20 mouse cellular contexts compared by ENCODE assay signal in genomic region chr9:86984583-86984982, GRCm38 (mm10). TPM values are rescaled to one million over a fixed set of nuclear protein-coding genes. Genes with fewer than 3 reads are reported as not detected.
"Had no signal": no experiment of that assay in that cellular context is flagged by ENCODE, and none has a peak within 500 bp of the region (broad histone marks: within the 10 kb centered on the region; RNA-seq: fewer than 3 reads in every experiment).

No protein-coding gene starts in this region.

- H3K4me1 ChIP-seq: neural tube, embryonic 15.5 days; stomach, embryonic 15.5 days had no signal

- H3K27ac ChIP-seq: neural tube, embryonic 15.5 days; stomach, embryonic 15.5 days; stomach, postnatal 0 days had no signal

- H3K36me3 ChIP-seq: neural tube, embryonic 15.5 days; stomach, embryonic 15.5 days had no signal

- H3K27me3 ChIP-seq: neural tube, embryonic 15.5 days; stomach, embryonic 15.5 days had no signal

- H3K9me3 ChIP-seq: neural tube, embryonic 15.5 days; stomach, embryonic 15.5 days had no signal

- H3K4me3 ChIP-seq: neural tube, embryonic 15.5 days; stomach, embryonic 15.5 days had no signal

- DNase-seq: retina, postnatal 1 day; right cerebral cortex, adult 18-20 months; right cerebral cortex, postnatal 14 days; right cerebral cortex, postnatal 25 days; right cerebral cortex, postnatal 4 days; spleen, adult 18-20 months; thymus, adult 18-20 months; thymus, adult 2 months; thymus, postnatal 14 days; thymus, postnatal 25 days; thymus, postnatal 36 days; thymus, postnatal 4 days had no signal

- H3K4me2 ChIP-seq: neural tube, embryonic 15.5 days; stomach, embryonic 15.5 days had no signal

- H3K9ac ChIP-seq: neural tube, embryonic 15.5 days; stomach, embryonic 15.5 days had no signal

RNA-seq across cellular contexts. Expression of gene Ripply2, which starts 30.8 kb away (rescaled TPM):
- polyA plus RNA-seq: small intestine, adult 2 months; spleen, adult 2 months; testis, adult 2 months; thymus, postnatal 0 days; urinary bladder, adult 2 months had no signal
